24 mouse cellular contexts compared by ENCODE assay signal in the genomic region with DNA sequence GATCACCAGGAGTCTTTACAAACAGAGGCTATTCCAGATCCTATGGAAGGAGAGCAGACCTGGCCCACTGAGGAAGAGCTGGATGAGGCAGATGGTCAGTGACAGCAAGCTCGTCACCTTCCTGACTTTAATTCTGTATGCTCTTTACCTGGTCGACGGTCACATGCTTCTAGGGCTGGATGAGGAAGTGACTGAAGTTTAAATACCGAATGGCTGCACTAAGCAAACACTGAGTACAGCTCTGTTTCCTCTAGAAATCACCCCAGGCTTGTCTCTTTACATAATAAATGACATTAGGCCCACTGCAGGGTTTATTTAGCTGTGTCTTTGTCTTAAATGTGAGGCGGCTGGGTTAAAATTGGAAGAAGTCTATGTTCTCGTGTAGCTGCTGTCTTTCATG. TPM values are rescaled to one million over a fixed set of nuclear protein-coding genes. Genes with fewer than 3 reads are reported as not detected.
DNase-seq lines count a peak whose midpoint lies in the region; ATAC-seq and TF ChIP-seq lines count a peak whose summit lies in the region.
"Had no signal": no experiment of that assay in that cellular context is flagged by ENCODE, and none has a peak within 500 bp of the region (broad histone marks: within the 10 kb centered on the region; RNA-seq: fewer than 3 reads in every experiment).

No protein-coding gene starts in this region.

- H3K4me2 ChIP-seq in lung, postnatal 0 days (replicated peaks; ENCODE audit: low read depth, low read length) = no peak overlapping the region
- H3K4me2 ChIP-seq in intestine, embryonic 14.5 days (ENCODE audit: low read length) = 0 out of 2 replicates have a peak overlapping the region, but pooled peaks have one; percentile 17
- no peak overlapping the region for H3K4me2 ChIP-seq in hindbrain, embryonic 14.5 days (replicated peaks)
- H3K4me2 ChIP-seq: heart, embryonic 11.5 days; hindbrain, embryonic 12.5 days; lung, embryonic 15.5 days; midbrain, embryonic 13.5 days; neural tube, embryonic 13.5 days had no signal

- WGBS in lung, postnatal 0 days = 72% methylated on average over 6 of the region's 6 CpGs
- WGBS in lung, adult 2 months = 69% methylated on average over 6 of the region's 6 CpGs
- WGBS in intestine, embryonic 14.5 days = 79% methylated on average over 6 of the region's 6 CpGs
- 38% methylated on average over 6 of the region's 6 CpGs for WGBS in small intestine, adult 2 months
- 92% methylated on average over 6 of the region's 6 CpGs for WGBS in hindbrain, embryonic 14.5 days

- 0 out of 2 replicates have a peak overlapping the region, but pooled peaks have one; percentile 14 for H3K27ac ChIP-seq in lung, postnatal 0 days (ENCODE audit: low read length)
- H3K27ac ChIP-seq in intestine, embryonic 14.5 days (ENCODE audit: low read depth) = no peak overlapping the region; the same call in 1 of the 2 replicates
- peak overlapping the region; percentile 69 for H3K27ac ChIP-seq in small intestine, adult 2 months (ENCODE audit: insufficient read depth, low read depth, low read length)
- H3K27ac ChIP-seq in hindbrain, embryonic 14.5 days = no peak overlapping the region
- H3K27ac ChIP-seq: gastrocnemius, adult 2 months; hindbrain, embryonic 12.5 days; kidney, postnatal 0 days; liver, embryonic 14.5 days; lung, embryonic 15.5 days; midbrain, embryonic 13.5 days; neural tube, embryonic 13.5 days had no signal

- no peak for TF ChIP-seq POLR2A in lung, adult 2 months (IDR thresholded peaks at IDR 0.05; ENCODE audit: borderline replicate concordance, extremely low read depth, low read depth, low read length)
- TF ChIP-seq POLR2A in small intestine, adult 2 months (IDR thresholded peaks at IDR 0.05; ENCODE audit: low read depth, low read length) = no peak

- H3K9me3 ChIP-seq in lung, postnatal 0 days (ENCODE audit: low read length) = no peaks in the 10 kb centered on the region
- no peaks in the 10 kb centered on the region for H3K9me3 ChIP-seq in intestine, embryonic 14.5 days (ENCODE audit: control insufficient read depth, low read length)
- no peaks in the 10 kb centered on the region for H3K9me3 ChIP-seq in hindbrain, embryonic 14.5 days (ENCODE audit: control insufficient read depth, low read length)
- H3K9me3 ChIP-seq: hindbrain, embryonic 12.5 days; lung, embryonic 15.5 days; midbrain, embryonic 13.5 days; neural tube, embryonic 13.5 days had no signal

- no peaks in the 10 kb centered on the region for H3K27me3 ChIP-seq in lung, postnatal 0 days (replicated peaks; ENCODE audit: insufficient read depth, low read length)
- no peaks in the 10 kb centered on the region for H3K27me3 ChIP-seq in intestine, embryonic 14.5 days (replicated peaks; ENCODE audit: control insufficient read depth, insufficient read depth, low read length)
- H3K27me3 ChIP-seq in small intestine, adult 2 months (ENCODE audit: control insufficient read depth, insufficient read depth, low read length) = no peaks in the 10 kb centered on the region
- H3K27me3 ChIP-seq in hindbrain, embryonic 14.5 days (ENCODE audit: control insufficient read depth, insufficient read depth, low read length) = no peaks in the 10 kb centered on the region
- H3K27me3 ChIP-seq: hindbrain, embryonic 12.5 days; lung, embryonic 15.5 days; midbrain, embryonic 13.5 days; neural tube, embryonic 13.5 days had no signal

- H3K4me3 ChIP-seq in lung, postnatal 0 days (ENCODE audit: low read depth, low read length) = no peak overlapping the region
- no peak overlapping the region for H3K4me3 ChIP-seq in lung, adult 2 months (replicated peaks; ENCODE audit: extremely low read depth, low read depth, low read length)
- no peak overlapping the region for H3K4me3 ChIP-seq in intestine, embryonic 14.5 days (ENCODE audit: low read depth, low read length)
- no peak overlapping the region for H3K4me3 ChIP-seq in small intestine, adult 2 months (ENCODE audit: low read depth, low read length)
- no peak overlapping the region for H3K4me3 ChIP-seq in hindbrain, embryonic 14.5 days (replicated peaks; ENCODE audit: low read length)
- H3K4me3 ChIP-seq: erythroblast, embryonic 14.5 days; gastrocnemius, adult 2 months; hindbrain, embryonic 12.5 days; lung, embryonic 15.5 days; midbrain, embryonic 13.5 days; neural tube, embryonic 13.5 days had no signal

- peaks cover 26% of the 10 kb centered on the region for H3K36me3 ChIP-seq in lung, postnatal 0 days (ENCODE audit: insufficient read depth, low read length)
- H3K36me3 ChIP-seq in intestine, embryonic 14.5 days (ENCODE audit: control insufficient read depth, insufficient read depth, low read length) = peaks cover 74% of the 10 kb centered on the region
- peaks cover 51% of the 10 kb centered on the region for H3K36me3 ChIP-seq in small intestine, adult 2 months (ENCODE audit: control insufficient read depth, insufficient read depth, low read length)
- peaks cover 71% of the 10 kb centered on the region for H3K36me3 ChIP-seq in hindbrain, embryonic 14.5 days (replicated peaks; ENCODE audit: control insufficient read depth, insufficient read depth)

- H3K9ac ChIP-seq in lung, postnatal 0 days (replicated peaks; ENCODE audit: low read depth) = no peak overlapping the region
- H3K9ac ChIP-seq in intestine, embryonic 14.5 days (ENCODE audit: low read length) = no peak overlapping the region
- no peak overlapping the region for H3K9ac ChIP-seq in hindbrain, embryonic 14.5 days
- H3K9ac ChIP-seq: hindbrain, embryonic 12.5 days; liver, embryonic 14.5 days; lung, embryonic 15.5 days; midbrain, embryonic 13.5 days; neural tube, embryonic 13.5 days had no signal

- ATAC-seq in lung, postnatal 0 days = no peak
- ATAC-seq in intestine, embryonic 14.5 days (replicated peaks; ENCODE audit: low FRiP score, low TSS enrichment, low read depth) = no peak
- ATAC-seq in hindbrain, embryonic 14.5 days (ENCODE audit: low FRiP score) = no peak
- ATAC-seq: forebrain, embryonic 16.5 days; midbrain, embryonic 13.5 days had no signal

- peak; percentile 23 for DNase-seq in lung, postnatal 0 days (ENCODE audit: low spot score)
- DNase-seq in lung, adult 2 months = no peak
- no peak for DNase-seq in intestine, embryonic 14.5 days (ENCODE audit: low spot score)
- no peak for DNase-seq in cerebellum, postnatal 4 days (ENCODE audit: low spot score in 2 of 2)
- no peak for DNase-seq in urinary bladder, postnatal 14 days (ENCODE audit: low spot score)
- DNase-seq in hindbrain, embryonic 14.5 days (ENCODE audit: low spot score) = no peak
- DNase-seq: adrenal gland, postnatal 14 days; cerebellum, adult 18-20 months; cerebellum, postnatal 10 days; gastrocnemius, adult 2 months; gastrocnemius, postnatal 36 days; heart, adult 18-20 months; heart, postnatal 36 days; kidney, adult 2 months had no signal

- peaks cover 5% of the 10 kb centered on the region; the same call in 1 of the 2 replicates for H3K4me1 ChIP-seq in lung, postnatal 0 days (ENCODE audit: insufficient read depth, low read depth, low read length)
- H3K4me1 ChIP-seq in lung, adult 2 months (ENCODE audit: control insufficient read depth, insufficient read depth, low read length) = peaks cover 5% of the 10 kb centered on the region; the same call in 1 of the 2 replicates
- H3K4me1 ChIP-seq in intestine, embryonic 14.5 days (replicated peaks; ENCODE audit: control insufficient read depth, insufficient read depth, low read length) = peaks cover 11% of the 10 kb centered on the region; the same call in 1 of the 2 replicates
- peaks cover 10% of the 10 kb centered on the region; the same call in 1 of the 2 replicates for H3K4me1 ChIP-seq in small intestine, adult 2 months (ENCODE audit: control insufficient read depth, insufficient read depth, insufficient read length, low read length)
- peaks cover 7% of the 10 kb centered on the region; the same call in 1 of the 2 replicates for H3K4me1 ChIP-seq in hindbrain, embryonic 14.5 days (replicated peaks; ENCODE audit: control insufficient read depth, insufficient read depth, low read length)

- no peak for TF ChIP-seq EP300 in lung, postnatal 0 days (IDR thresholded peaks at IDR 0.05)

- no peak for TF ChIP-seq CTCF in lung, postnatal 0 days (IDR thresholded peaks at IDR 0.05)
- no peak for TF ChIP-seq CTCF in lung, adult 2 months (IDR thresholded peaks at IDR 0.05; ENCODE audit: insufficient read depth, low read length)
- no peak for TF ChIP-seq CTCF in small intestine, adult 2 months (IDR thresholded peaks at IDR 0.05; ENCODE audit: extremely low read depth, insufficient read length, insufficient replicate concordance, low read depth, low read length)

RNA-seq across cellular contexts. Expression of a gene that starts 3.7 kb away (rescaled TPM):
- polyA plus RNA-seq in lung, postnatal 0 days (2015; fragmentation: Nextera tagmentation; extraction: Ambion mirVana) = 11.4 and 12.7 TPM in 2 replicates
- 7.1 and 7.5 TPM in 2 replicates for polyA plus RNA-seq in lung, adult 2 months (2012; rRNA removed)
- 64.3 and 65.9 TPM in 2 replicates for polyA plus RNA-seq in intestine, embryonic 14.5 days (2014; fragmentation: Nextera tagmentation; extraction: Ambion mirVana)
- polyA plus RNA-seq in small intestine, adult 2 months (2012; rRNA removed) = 1.7 and 1.9 TPM in 2 replicates
- 32.1 and 33.1 TPM in 2 replicates for polyA plus RNA-seq in hindbrain, embryonic 14.5 days (2014; fragmentation: Nextera tagmentation; extraction: Ambion mirVana)

RNA-seq across cellular contexts. Expression of a gene that starts 4.7 kb away (rescaled TPM):
- 2.5 and 2.6 TPM in 2 replicates for polyA plus RNA-seq in lung, postnatal 0 days (2015; fragmentation: Nextera tagmentation; extraction: Ambion mirVana)
- polyA plus RNA-seq in lung, adult 2 months (2012; rRNA removed) = 19.3 and 22.1 TPM in 2 replicates
- polyA plus RNA-seq in intestine, embryonic 14.5 days (2014; fragmentation: Nextera tagmentation; extraction: Ambion mirVana) = 6.2 and 6.7 TPM in 2 replicates
- 6.8 and 9.7 TPM in 2 replicates for polyA plus RNA-seq in small intestine, adult 2 months (2012; rRNA removed)
- 23.7 and 28.9 TPM in 2 replicates for polyA plus RNA-seq in hindbrain, embryonic 14.5 days (2014; fragmentation: Nextera tagmentation; extraction: Ambion mirVana)

RNA-seq across cellular contexts. Expression of a gene that starts 24.1 kb away (rescaled TPM):
- polyA plus RNA-seq in lung, postnatal 0 days (2015; fragmentation: Nextera tagmentation; extraction: Ambion mirVana) = 9.9 and 11.0 TPM in 2 replicates
- polyA plus RNA-seq in lung, adult 2 months (2012; rRNA removed) = 35.8 and 40.8 TPM in 2 replicates
- polyA plus RNA-seq in intestine, embryonic 14.5 days (2014; fragmentation: Nextera tagmentation; extraction: Ambion mirVana) = 15.3 and 15.7 TPM in 2 replicates
- 10.2 and 18.7 TPM in 2 replicates for polyA plus RNA-seq in small intestine, adult 2 months (2012; rRNA removed)
- 12.8 and 14.0 TPM in 2 replicates for polyA plus RNA-seq in hindbrain, embryonic 14.5 days (2014; fragmentation: Nextera tagmentation; extraction: Ambion mirVana)

RNA-seq across cellular contexts. Expression of a gene that starts 24.2 kb away (rescaled TPM):
- 11.9 and 12.9 TPM in 2 replicates for polyA plus RNA-seq in lung, postnatal 0 days (2015; fragmentation: Nextera tagmentation; extraction: Ambion mirVana)
- 5.0 and 11.4 TPM in 2 replicates for polyA plus RNA-seq in lung, adult 2 months (2012; rRNA removed)
- 17.2 and 19.6 TPM in 2 replicates for polyA plus RNA-seq in intestine, embryonic 14.5 days (2014; fragmentation: Nextera tagmentation; extraction: Ambion mirVana)
- 3.3 and 6.4 TPM in 2 replicates for polyA plus RNA-seq in small intestine, adult 2 months (2012; rRNA removed)
- 43.2 and 51.8 TPM in 2 replicates for polyA plus RNA-seq in hindbrain, embryonic 14.5 days (2014; fragmentation: Nextera tagmentation; extraction: Ambion mirVana)

Comparison
In these comparisons a context has a peak if more than half of its experiments do, and no peak if none do; other contexts are left out.
1. H3K27ac ChIP-seq: peak in lung, postnatal 0 days (single experiment) and small intestine, adult 2 months (single experiment); none in intestine, embryonic 14.5 days (single experiment) and hindbrain, embryonic 14.5 days (single experiment).